27 mouse cellular contexts compared by ENCODE assay signal in genomic region chr12:82640441-82640840, GRCm38 (mm10). TPM values are rescaled to one million over a fixed set of nuclear protein-coding genes. Genes with fewer than 3 reads are reported as not detected.
"Had no signal": no experiment of that assay in that cellular context is flagged by ENCODE, and none has a peak within 500 bp of the region (broad histone marks: within the 10 kb centered on the region; RNA-seq: fewer than 3 reads in every experiment).

No protein-coding gene starts in this region.

- H3K4me2 ChIP-seq: heart, embryonic 12.5 days; hindbrain, embryonic 12.5 days; hindbrain, embryonic 14.5 days; limb, embryonic 13.5 days; limb, embryonic 15.5 days; liver, embryonic 12.5 days had no signal

- H3K4me3 ChIP-seq: gastrocnemius, adult 2 months; heart, adult 2 months; heart, embryonic 10.5 days; heart, embryonic 12.5 days; hindbrain, embryonic 10.5 days; hindbrain, embryonic 12.5 days; left cerebral cortex, adult 2 months; limb, embryonic 13.5 days; limb, embryonic 15.5 days; liver, embryonic 12.5 days had no signal

- H3K27me3 ChIP-seq: heart, embryonic 12.5 days; hindbrain, embryonic 12.5 days; limb, embryonic 13.5 days; limb, embryonic 15.5 days; liver, embryonic 12.5 days had no signal

- H3K36me3 ChIP-seq: heart, embryonic 10.5 days; heart, embryonic 12.5 days; hindbrain, embryonic 10.5 days; hindbrain, embryonic 12.5 days; limb, embryonic 13.5 days; limb, embryonic 15.5 days; liver, embryonic 12.5 days had no signal

- H3K27ac ChIP-seq: gastrocnemius, adult 2 months; heart, adult 2 months; heart, embryonic 10.5 days; hindbrain, embryonic 10.5 days; hindbrain, embryonic 12.5 days; hindbrain, embryonic 14.5 days; hindbrain, postnatal 0 days; left cerebral cortex, adult 2 months; limb, embryonic 13.5 days; limb, embryonic 15.5 days; liver, embryonic 12.5 days; liver, embryonic 14.5 days had no signal

- DNase-seq: gastrocnemius, adult 2 months; gastrocnemius, postnatal 10 days; gastrocnemius, postnatal 25 days; heart, adult 2 months; heart, postnatal 10 days; heart, postnatal 4 days; kidney, adult 18-20 months; kidney, adult 8-10 months; kidney, postnatal 10 days; kidney, postnatal 25 days; kidney, postnatal 4 days; left cerebral cortex, postnatal 4 days; lung, adult 18-20 months had no signal

- H3K9me3 ChIP-seq: heart, embryonic 10.5 days; heart, embryonic 12.5 days; hindbrain, embryonic 10.5 days; hindbrain, embryonic 12.5 days; limb, embryonic 13.5 days; limb, embryonic 15.5 days; liver, embryonic 12.5 days had no signal

- H3K4me1 ChIP-seq: hindbrain, embryonic 10.5 days; hindbrain, embryonic 12.5 days; limb, embryonic 13.5 days; limb, embryonic 15.5 days; liver, embryonic 12.5 days had no signal

- H3K9ac ChIP-seq: heart, embryonic 12.5 days; hindbrain, embryonic 12.5 days; hindbrain, embryonic 14.5 days; limb, embryonic 13.5 days; limb, embryonic 15.5 days; liver, embryonic 12.5 days; liver, embryonic 14.5 days had no signal

- ATAC-seq: hindbrain, postnatal 0 days; intestine, postnatal 0 days; liver, embryonic 12.5 days had no signal

RNA-seq across cellular contexts. Expression of gene Rgs6, which starts 52.3 kb away (rescaled TPM):
- total RNA-seq: granulocyte monocyte progenitor cell, adult 5-6 weeks had no signal
- polyA plus RNA-seq: liver, adult 2 months had no signal
